Mouse (Mus musculus) urinary bladder, adult 2 months (tissue): ENCODE data around the gene Wars. TPM values are rescaled to one million over a fixed set of nuclear protein-coding genes. Genes with fewer than 3 reads are reported as not detected.

Experiments
- DNase-seq: peaks from one replicate; pipeline ENCODE4 v3.0.0; 2022; ENCODE audit warnings: low spot score
- polyA plus RNA-seq: library from polyadenylated mRNA; depleted of rRNA; stranded (reverse); fragments of >200 nt; gene quantifications from 2 replicates; pipeline ENCODE4 v1.2.3, GENCODE M21; 2012; rRNA removed

Wars gene
- polyA plus RNA-seq = 61.9 and 62.0 TPM in 2 replicates

DNA sequence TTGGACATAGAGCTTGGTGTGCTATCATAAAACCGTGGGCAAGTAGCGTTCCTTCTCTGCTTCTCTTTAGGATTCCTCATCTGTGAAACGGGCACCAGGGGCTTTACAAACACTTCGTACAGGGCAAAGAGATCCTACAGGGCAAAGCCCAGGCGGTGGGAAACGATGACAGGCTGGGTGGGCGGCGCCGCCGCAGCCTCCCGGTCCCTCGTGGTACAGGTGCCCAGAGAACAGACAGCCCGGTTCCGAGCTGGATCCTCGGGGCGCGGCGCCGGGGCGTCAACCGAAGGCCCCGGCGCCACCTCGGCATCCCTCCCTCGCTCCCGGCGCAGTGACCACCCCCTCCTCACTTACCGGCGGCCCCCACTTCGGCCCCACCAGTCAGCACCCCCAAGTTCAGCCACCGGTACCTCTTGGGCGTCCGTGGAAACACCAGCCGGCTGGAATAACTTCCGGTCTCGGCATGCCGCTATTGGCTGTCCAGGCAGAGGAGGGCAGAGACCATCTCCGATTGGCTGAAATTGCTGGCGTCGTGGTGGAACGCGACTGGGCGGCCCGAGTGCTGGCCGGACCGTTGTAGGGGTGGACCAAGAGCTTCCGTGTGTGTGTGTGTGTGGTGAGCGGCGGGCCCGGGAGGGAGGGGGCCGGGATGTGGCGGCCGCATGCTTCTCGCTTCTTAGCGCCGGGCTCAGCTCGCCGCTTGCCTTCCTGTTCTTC is at the start of gene Wars:
Wars (minus strand) TSS at position 460 of the 717 bp plus-strand sequence.
- DNase-seq = peak; percentile 82

DNA sequence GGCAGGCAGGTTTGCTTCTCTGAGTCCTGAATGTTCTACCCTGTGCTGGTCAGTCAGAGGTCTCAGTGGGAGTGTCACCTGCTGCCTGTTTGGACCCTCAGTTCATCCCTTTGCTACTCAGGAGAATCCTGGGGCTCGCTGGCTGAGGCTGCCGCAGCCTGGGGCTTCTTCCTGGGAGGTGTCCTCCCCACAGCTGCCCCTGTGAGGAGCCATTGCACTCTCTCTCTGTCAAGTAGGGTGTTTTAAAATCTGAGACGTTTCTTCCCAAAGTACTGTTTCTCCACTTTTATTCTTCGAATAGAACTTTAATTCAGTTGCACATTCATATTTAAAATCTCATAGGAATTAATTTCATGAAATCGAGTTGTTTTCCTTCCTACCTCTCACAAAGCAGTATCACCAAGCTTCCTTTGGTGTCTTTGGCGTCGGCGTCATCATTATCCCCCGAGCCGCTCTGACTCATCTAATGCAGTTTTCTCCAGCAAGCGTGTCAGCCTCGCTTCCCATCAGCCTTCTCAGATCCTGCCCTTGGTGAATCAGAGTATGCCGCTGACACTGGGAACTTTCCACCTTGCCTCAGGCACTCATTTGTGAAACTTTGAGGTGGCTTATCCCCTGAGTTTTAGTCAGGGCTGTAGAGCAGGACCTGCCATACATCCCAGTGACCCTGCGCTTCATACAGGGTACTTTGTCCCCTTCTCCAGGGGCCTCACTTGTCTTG is 48.4 kb upstream of the Wars start:
- DNase-seq = no peak

DNA sequence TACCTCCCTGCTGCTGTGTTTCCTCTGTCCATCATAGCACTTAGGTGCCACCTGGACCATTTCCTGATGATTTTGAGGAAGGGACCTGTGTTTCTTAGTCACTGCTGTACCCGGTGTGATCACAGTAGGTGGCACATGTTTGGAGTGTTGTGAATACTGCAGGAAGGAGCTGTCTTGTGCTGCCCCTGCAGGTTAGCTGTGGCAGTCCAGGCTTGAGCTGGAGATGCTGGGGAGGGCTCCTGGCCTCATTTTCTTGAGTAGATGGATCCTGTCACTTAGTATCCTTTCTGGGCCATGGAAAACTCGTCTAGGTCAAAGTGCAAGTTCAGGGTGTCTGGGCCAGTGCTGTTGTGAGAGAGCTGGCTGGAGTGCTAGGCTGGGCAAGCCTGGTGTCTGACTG is 47.3 kb upstream of the Wars start:
- no peak for DNase-seq

DNA sequence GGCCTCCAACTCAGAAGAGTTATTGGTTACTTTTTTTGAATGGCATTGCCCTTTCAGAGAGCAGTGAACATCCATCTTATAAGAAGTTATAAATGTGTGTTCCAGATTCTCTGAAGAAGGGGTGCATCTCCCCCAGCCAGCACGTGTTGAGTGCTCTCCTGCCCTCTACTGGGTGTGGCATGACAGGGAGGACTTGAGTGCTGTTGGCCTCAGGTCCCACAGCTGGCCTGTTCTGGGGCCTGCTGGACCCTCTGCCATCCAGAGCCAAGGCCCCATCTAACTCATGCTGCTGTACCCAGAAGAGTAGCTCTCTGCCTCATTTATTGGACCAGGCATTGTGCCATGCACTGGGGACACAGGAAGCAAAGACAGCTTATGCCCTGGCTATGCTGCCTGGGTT is 46.3 kb upstream of the Wars start:
- DNase-seq = no peak

DNA sequence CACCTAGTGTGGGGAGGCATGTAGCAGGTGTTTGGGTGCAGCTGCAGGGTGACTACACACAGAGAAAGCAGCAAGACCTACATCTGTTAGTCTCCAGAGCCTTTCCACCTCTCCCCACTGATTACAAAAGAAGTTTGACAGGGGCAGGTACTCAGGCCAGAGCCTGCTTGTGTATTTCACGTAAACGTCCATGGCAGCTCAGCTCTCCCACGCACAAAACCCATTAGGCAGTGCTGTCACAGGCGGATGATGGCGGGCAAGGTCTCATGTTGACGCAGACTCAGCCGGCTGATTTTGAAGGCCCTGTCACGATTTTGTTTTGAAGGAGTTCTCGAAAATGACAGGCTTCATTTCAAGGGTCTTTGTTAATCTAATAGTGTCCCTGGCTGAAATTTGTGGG is 45.3 kb upstream of the Wars start:
- DNase-seq = no peak

DNA sequence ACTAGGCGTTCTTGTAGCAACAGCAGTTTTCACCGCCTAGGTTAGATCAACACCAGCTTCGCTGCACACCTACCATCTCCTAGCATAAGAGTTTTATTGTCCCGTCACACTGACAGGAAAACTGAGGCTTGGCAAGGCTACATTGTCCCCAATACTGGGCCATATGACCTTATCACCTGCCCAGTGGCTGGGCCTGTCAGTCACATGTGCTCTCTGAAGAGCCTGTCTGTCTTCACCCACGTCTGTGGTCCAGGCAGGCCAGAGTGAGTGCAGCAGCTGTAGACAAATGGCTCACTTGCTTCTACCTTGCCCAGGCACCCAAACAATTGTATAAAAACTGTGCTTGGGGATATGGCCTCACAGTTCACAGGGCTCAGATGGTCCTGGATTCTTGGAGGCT is 44.9 kb upstream of the Wars start:
- DNase-seq = no peak

DNA sequence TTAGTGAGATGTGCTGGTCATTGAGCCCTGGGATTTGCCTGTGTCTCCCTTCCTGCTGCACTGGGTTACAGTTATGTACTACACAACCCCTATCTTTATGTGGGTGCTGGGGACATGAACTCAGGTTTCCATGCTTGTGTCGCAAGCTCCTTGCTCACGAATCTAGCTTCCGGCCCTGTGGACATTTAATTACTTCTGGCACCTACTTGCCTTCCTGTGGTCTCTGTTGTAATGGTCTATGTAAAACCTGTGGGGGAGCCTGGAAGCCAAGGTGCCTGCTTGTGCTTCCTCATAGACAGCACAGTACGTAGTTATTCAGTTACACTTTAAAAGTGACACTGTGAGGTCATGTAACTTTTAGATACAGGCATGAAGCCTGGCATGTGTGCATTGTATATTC is 43.5 kb upstream of the Wars start:
- DNase-seq = no peak

DNA sequence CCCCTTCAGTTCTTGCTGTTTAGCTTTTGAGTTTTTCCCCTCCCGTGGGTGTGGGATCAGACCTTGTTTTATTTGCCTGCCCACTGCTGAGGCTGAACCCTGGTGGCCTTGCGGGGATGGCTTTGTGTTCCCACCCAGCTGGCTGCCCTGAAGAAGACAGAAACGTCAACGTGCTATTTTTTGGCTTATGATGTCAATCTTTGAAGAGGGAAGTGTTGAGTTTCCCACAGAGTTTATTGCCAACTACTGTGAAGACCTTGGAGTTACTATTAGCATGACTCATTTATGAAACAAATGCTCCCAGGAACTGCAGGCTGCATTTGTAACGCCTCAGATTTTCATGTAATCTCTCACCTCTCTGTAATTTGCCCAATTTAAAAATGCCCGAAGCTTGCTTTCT is 42.9 kb upstream of the Wars start:
- no peak for DNase-seq

DNA sequence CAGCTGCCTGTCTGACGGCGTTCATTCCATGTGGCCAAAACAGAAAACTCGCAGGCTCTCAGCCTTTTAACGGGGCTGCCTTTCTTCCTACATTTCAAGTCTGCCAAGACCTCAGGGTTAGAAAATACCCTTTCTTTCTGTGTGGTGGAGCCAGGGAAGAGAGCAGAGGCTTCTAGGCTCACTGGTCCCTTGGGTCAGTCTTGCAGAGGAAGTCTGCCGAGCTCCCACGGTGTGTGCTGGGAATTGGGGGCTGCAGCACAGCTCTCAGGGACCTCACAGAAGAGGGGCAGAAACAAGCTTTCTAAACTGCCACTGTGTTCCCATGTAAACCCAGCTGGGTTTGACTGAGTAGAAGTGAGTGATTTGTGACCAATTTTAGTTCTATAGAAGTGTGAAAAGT is 40.3 kb upstream of the Wars start:
- DNase-seq = no peak

DNA sequence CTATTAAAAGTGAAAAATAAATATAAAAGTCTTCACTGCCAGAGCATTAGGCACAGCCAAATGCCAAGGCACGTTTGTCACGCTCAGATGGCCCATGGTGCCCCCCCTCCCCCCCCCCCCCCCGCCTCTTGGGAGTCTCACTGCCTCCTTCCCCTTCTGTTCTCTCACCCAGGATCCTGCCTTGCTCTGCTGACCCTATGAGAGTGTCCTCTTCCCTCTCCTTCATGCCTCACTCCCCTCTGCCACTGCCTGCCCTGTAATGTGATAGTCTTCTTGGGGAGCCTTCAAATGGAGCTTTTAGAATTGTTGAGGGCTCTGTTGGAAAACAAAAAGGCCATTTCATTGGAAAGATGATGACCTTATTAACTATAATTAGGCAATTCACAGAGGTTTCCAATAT is 38.1 kb upstream of the Wars start:
- DNase-seq = no peak

DNA sequence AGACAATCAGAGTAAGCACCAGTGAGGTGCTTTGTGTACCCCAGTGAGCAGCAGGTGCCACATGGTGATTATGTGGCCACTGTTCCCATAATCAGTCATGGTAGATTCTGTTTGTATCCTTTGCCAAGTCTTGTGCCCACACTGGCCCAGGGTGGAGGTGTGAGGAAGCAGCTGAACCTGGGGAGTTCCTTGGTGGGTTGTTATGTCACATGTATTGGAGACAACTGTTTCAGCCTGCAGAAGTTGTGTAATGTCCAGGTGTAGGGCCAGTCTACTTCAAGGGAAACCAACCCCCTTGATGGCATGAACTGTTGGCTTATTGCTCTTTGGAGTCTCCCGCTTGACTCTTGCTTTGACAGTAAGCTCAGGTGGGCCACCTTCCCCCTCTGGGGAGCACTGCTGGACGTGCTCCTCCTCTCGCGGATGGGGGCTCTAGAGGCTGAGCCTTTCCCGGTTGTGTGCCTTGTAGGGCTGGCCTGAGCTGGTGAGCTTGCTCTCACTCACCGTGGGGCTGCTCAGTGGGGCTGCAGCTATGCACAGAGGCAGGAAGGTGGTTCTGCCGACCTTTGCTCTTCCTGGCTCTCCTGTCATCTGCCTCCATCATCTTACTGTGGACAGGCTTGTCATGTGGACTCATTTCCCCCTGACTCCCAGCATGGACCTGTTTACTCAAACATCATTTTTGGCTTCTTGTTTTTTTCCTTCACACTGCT is 37.5 kb upstream of the Wars start:
- DNase-seq = no peak

DNA sequence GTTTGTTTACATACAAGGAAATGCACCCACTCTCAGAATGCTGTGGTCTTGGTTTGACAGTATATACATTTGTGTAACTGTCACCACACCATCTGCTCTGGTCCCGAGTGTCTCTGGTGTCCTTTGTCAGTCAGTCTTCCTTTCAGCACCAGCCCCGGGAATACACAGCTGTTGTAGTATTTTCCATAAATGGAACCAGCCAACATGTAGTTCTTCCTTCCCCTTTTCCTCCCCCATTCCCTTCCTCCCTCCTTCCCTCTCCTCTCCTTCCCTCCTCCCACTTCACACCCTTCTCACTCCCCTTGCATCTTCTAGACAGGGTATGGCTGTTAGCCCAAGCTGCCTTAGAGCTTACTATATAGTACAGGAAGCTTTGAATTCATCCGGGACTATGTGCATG is 35.5 kb upstream of the Wars start:
- DNase-seq = no peak

DNA sequence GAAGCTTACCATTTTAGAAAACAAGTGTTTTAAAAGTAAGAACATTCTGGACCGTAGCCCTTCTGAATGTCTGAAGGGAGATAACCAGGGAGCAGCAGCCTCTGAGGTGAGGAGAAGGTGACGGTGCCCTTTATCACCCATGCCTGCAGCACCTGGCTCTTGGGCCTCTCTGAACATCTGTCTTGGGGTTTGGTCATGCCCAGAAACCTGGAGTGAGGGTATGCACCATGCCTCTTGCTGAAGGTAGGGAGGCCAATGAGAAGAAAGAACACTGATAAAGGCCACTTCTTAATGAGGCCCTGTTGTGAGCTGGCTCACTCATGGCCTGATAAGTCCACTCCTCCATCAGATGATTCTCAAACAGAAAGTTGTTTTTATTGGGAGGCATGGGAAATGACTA is 34.3 kb upstream of the Wars start:
- DNase-seq = no peak

DNA sequence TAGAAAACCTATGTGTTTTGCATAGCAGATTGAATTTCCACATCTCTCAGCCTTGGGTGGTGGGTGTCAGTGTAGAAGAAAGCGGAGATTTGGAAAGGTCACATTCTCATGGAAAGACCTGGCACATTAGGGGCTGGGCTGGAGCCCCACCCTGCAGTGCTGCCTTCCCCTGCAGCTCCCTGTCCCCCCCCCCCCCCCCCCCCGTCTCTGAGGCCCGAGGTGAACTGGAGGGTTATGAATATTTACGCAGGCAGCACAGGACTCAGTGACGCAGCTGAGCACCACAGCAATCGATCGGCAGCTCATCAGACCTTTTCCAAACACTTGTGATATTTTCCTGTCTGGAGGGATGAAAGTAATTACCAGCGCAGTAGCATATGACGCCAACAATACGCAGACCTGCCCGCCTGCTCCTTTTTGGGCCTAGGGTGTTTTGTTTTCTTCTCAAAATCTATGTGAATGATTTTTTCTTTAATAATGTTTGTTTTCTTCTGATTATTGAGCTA is 32.7 kb upstream of the Wars start:
- no peak for DNase-seq

DNA sequence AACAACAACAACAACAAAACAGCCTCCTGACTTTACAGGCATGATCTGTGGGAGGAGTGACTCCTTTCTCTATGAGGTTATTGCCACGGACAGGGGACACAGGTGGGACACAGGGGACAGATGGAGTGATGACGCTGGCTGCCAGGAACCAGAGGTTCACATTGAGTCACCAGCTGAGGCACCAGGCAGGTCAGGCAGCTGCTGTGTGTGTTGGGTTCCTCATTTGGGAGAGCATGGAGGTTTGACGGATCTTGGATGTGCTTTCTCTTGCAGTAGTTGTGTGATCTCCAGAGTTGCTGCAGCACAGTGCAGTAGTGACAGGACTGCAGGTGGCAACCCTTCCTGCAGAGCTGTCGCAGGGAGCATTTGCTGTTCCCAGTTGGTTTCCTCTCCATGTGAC is 24.8 kb upstream of the Wars start:
- no peak for DNase-seq

DNA sequence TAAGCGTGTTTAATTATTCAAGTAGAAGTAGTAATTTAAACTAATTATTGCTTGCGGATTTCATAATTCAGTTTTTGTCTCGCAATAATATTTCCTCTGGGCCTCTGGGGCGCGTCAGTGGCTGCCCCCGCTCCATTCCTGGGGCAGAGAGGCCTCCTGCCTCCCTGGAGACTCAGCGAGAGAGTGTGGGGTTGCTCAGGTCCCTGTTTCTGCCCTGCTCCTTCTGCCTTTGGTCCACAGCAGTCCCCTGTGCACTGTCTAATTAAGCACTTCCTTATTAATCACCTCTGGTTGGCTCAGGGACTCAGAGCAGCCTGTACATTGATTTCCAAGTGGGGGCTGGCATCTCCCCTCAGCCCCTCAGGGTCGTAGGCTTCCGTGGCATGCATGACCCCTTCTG is 23.5 kb upstream of the Wars start:
- no peak for DNase-seq

DNA sequence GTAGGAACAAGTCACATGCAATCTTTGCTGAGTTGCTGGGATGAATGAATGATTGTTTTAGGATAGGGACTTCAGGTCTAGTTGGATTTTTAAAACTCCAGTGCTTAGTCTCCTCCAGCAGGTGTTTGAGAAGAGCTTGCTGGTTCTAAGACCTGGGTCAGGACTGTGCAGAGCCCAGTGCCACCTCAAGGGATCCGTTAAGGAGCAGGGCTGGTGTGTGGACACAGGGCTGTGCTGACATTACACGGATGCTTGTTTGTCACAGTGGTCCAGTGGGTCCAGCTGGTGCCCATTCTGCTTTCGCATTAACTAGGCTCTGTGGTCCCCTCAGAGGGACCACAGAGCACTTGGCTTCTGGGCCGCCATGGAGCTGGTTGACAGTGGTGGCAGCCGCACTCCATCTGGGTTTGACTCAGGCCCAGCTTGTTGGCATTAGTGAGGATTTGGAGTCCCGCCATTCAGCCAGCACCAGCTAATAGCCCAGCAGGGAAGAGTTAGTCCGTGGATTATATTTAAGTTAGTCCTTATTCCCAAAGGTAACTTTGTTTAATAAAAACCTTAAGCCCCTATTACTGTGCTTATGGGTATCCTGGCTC is 22.6 kb upstream of the Wars start:
- no peak for DNase-seq

DNA sequence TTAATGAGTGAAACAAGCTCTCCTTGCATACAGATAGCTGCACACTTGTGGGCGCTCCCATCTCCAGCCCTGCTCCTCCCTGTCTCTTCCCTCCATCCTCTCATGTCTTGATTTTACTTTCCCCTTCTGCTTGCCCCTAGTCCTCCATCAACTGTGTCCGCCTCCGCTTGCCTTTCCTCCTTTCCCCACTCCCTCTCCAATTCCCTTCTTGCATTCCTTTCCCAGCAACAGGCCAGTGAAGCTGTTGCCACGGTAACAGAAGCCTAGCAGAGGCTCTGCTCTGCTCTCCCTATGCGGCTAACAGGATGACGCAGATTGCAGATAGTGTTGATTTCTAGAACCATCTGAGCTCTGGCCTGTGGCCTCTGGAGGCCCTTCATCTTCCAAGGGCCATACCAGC is 21.9 kb upstream of the Wars start:
- DNase-seq = no peak

DNA sequence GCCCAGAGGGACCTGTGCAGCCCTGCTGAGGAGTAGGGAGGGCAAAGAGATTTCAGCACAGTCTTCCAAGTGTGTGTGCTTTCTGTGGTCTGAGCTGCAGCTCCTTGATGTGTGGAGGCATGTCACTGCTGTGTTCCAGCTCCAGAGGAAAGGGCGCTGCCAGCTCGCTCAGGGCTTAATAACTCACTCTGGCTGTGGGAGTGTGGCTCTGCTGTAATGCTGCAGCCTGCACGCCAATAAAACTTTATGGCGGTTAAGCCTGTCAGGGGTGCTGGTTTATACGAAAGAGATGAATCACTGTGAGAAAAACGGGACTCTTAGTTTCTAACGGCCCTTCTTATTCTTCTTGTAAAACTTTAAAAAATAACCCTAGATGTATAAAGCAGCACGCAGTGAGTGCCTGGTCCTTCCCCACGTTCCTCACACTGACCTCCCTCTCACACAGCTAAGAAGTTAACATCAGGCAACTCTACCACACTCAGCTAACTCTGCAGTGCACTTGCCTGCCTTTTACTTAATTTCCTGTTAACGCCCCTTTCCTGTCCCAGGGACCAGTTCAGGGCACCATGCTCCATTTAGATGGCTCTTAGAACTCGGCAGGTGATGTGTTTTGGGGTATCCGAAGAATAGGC is 20.9 kb upstream of the Wars start:
- DNase-seq = no peak

DNA sequence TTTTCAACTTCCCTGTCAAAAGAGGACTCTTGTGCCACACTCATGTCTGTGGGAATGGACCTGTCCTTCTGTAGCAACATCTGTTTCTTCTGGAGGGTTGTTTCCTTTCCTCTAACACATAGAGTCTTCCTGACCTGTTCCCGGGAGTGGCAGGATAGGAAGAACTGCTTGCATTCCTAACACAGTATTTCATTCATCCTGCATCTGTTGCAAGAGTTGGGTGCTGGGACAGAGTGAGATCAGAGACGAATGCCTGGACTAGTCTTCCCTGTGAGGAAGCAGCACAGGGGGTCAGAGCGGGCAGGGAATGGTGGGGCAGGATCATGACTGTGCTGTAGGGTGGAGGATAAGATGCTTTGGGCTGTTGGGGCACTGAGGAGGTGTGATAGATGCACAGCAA is 20.2 kb upstream of the Wars start:
- DNase-seq = no peak

DNA sequence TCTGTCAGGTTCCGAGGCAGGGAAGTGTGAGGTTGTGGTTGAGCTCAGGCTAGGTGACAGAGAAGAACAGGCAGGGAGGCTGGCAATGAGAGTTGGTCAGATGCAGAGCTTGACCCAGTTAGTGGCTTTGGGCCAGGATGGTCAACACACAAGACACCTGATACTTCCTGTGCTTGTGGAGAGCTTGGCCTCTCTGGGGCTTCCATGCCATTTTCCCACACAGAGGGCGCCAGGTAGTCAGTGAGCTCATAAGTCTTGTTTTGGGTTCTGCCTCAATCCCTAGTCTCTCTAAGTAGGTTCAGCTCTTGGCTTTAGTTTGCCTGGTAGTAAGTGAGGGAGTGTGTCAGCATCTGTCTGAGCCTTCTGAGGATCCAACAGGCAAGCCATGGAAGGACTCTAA is 18.5 kb upstream of the Wars start:
- DNase-seq = no peak

DNA sequence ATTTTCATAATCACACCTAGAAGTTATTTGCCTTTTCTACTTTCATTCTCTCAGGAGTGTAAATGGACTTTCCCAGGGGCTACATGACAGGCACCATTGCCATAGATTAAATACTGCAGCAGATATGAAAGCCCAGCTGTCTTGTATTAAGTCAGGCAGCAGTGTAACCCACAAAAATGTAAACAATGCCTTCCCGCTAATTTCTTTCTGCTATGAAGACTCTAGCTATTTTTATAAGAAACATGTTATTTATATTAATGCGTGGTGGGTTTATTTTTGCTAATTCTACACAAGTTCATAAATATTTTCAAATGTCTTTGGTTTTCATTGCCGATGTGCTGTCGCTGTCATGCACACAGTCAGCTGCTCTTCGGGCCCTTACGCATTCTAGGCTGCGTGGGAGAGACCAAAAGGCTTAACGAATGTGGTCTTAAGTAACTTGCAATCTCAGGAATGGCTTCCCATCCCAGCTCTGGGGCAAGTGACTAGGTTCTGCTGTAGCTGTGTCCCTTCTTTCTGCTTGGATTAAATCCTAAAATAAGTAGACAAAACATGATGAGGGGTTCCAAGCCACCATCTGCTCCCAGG is 16.0 kb upstream of the Wars start:
- no peak for DNase-seq
